Mouse (Mus musculus): Measurements from ENCODE around the gene Ggt6.

Ggt6 gene

GRCm38 (mm10) chr11:72476074-72476625 is 40.8 kb downstream of the Ggt6 start:
- no peak for DNase-seq (ENCODE audit: low spot score in 2 of 2)

- DNase-seq (ENCODE audit: low spot score in 2 of 2), result no peak
Observed at GRCm38 (mm10) chr11:72477182-72477581, 41.9 kb downstream of the Ggt6 start.

GRCm38 (mm10) chr11:72477653-72478052 is 42.3 kb downstream of the Ggt6 start:
- DNase-seq (ENCODE audit: low spot score in 2 of 2), result no peak

- DNase-seq (ENCODE audit: low spot score in 2 of 2), result no peak
Observed at GRCm38 (mm10) chr11:72478228-72478627, 42.9 kb downstream of the Ggt6 start.

GRCm38 (mm10) chr11:72479499-72479898 is 44.2 kb downstream of the Ggt6 start:
- no peak for DNase-seq (ENCODE audit: low spot score in 2 of 2)

GRCm38 (mm10) chr11:72481313-72481712 is 46.0 kb downstream of the Ggt6 start:
- DNase-seq (ENCODE audit: low spot score in 2 of 2), result no peak

GRCm38 (mm10) chr11:72481952-72482351 is 46.6 kb downstream of the Ggt6 start:
- no peak for DNase-seq (ENCODE audit: low spot score in 2 of 2)

GRCm38 (mm10) chr11:72484549-72484948 is 49.2 kb downstream of the Ggt6 start:
- DNase-seq (ENCODE audit: low spot score in 2 of 2), result no peak

GRCm38 (mm10) chr11:72485157-72485556 is 49.8 kb downstream of the Ggt6 start:
- DNase-seq (ENCODE audit: low spot score in 2 of 2), result peak in 1 of 2 experiments; percentile 40

GRCm38 (mm10) chr11:72485960-72486359 is 50.6 kb downstream of the Ggt6 start:
- no peak for DNase-seq (ENCODE audit: low spot score in 2 of 2)

GRCm38 (mm10) chr11:72487171-72487570 is 51.8 kb downstream of the Ggt6 start:
- DNase-seq (ENCODE audit: low spot score in 2 of 2), result no peak

GRCm38 (mm10) chr11:72487739-72488138 is 52.4 kb downstream of the Ggt6 start:
- no peak for DNase-seq (ENCODE audit: low spot score in 2 of 2)

Data from right cerebral cortex, adult 2 months (tissue).